Mouse (Mus musculus) bone marrow, adult 2 months (tissue): ENCODE measurements around the gene Farp1. TPM values are rescaled to one million over a fixed set of nuclear protein-coding genes. Genes with fewer than 3 reads are reported as not detected.

Source experiments
- H3K27ac ChIP-seq: fragments of 200-500 bp; 2 replicates; pipeline ENCODE4 v1.5.1; 2012; ENCODE audit warnings: low read depth, mild to moderate bottlenecking, control low read depth, inconsistent platforms, low read length; ENCODE audit not compliant: control insufficient read depth, poor library complexity, insufficient read depth
- H3K4me1 ChIP-seq: fragments of 200-500 bp; 2 replicates; pipeline ENCODE4 v1.6.1; 2011; ENCODE audit warnings: low read length; ENCODE audit not compliant: control insufficient read depth, insufficient read depth
- H3K4me3 ChIP-seq: fragments of 200-500 bp; replicated peaks from 2 replicates; pipeline ENCODE3; 2011; ENCODE audit warnings: mild to moderate bottlenecking, low read depth, low read length, control low read depth; ENCODE audit not compliant: control insufficient read depth
- CTCF ChIP-seq: fragments of 200-500 bp; IDR thresholded peaks from 2 replicates; pipeline ENCODE4 v1.5.1; 2011; ENCODE audit warnings: low read length, control low read depth; ENCODE audit not compliant: control insufficient read depth, insufficient read depth
- POLR2A ChIP-seq: fragments of 200-500 bp; IDR thresholded peaks from 2 replicates; pipeline ENCODE4 v1.6.1; 2011; ENCODE audit warnings: low read depth, mild to moderate bottlenecking, control low read depth, low read length, borderline replicate concordance; ENCODE audit not compliant: control insufficient read depth
- WGBS: fragments of 180-500 bp; shearing (Covaris S2); methylation state at CpG from one replicate; pipeline ENCODE4 v1.1.7; 2018; 5-methylcytosine and 5-hydroxymethylcytosine counted together
- polyA plus RNA-seq: library from polyadenylated mRNA; stranded (reverse); fragments of >200 nt; gene quantifications from 2 replicates; pipeline ENCODE4 v1.2.4, GENCODE M21; 2011; ENCODE audit warnings: low replicate concordance; ENCODE audit not compliant: missing spikeins, insufficient read depth, insufficient read length

The Farp1 gene
- polyA plus RNA-seq, 1 experiment = 4.2 TPM

DNA sequence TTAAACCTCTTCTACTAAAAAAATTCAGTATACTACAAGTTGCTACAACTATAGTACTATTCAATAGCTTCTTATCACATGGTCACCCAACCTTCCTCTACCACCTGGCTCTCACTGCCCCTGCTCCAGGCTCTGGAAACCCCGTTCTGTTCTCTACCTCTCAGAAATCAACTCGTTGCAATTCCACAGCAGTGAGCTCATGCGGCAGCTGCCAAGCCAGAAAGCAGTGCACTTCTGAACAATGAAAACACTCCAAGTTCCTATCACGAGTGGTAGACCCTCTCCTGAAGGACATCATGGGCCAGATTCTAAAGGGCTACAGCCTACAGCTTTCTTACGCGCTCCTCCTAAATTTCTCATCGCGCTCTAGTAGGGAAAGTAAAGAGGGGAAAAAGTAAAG, 9.6 kb upstream of the Farp1 start:
- WGBS = 78% methylated on average over 8 of the region's 8 CpGs
- no peak overlapping the region for H3K4me3 ChIP-seq
- H3K4me1 ChIP-seq = no peaks in the 10 kb centered on the region
- H3K27ac ChIP-seq = no peak overlapping the region
- TF ChIP-seq POLR2A (no peak), CTCF (no peak)

DNA sequence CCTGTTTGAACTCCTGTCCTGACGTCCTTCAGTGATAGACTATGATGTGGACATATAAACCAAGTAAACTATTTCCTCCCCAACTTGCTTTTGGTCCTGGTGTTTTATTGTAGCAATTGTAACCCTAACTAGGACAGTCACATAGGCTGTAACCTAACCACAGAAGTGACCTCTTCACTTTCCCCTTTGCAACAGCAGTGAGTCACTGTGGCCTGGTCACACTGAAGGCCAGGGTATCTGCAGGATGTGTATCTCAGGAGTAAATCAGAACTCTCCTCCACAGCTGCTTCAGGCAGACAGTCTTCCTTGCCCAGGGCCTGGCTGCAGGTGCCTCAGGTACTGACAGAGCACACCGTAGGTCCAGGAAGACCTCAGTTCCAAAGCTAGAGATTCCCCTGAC, 3.6 kb upstream of the Farp1 start:
- 82% methylated on average over 2 of the region's 2 CpGs for WGBS
- H3K4me1 ChIP-seq = no peaks in the 10 kb centered on the region; the same call in 1 of the 2 replicates
- H3K4me3 ChIP-seq = no peak overlapping the region
- H3K27ac ChIP-seq = no peak overlapping the region
- TF ChIP-seq CTCF = no peak
- TF ChIP-seq POLR2A = no peak

DNA sequence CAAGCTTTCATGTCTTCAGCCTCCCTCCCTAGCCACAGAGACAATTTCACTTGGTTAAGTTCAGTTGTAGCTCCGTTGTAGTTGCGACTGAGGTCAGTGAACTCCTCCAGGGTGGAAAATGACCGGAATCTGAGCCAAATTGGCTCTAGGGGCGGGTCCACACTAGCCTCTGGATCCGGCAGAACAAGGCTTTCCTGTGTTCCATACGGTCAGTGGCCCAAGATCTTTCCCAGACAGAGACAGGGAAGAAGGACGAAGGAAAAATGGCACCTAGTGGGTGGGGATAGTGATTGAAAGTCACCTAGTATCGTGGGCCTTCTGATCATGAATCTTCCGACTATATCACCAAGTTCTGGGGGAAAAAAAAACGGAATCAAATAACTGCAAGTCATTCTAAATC, 475 bp upstream of the Farp1 start:
- Histone ChIP-seq H3K27ac (no peak overlapping the region), H3K4me1 (no peaks in the 10 kb centered on the region; the same call in 1 of the 2 replicates), H3K4me3 (no peak overlapping the region)
- 36% methylated on average over 10 of the region's 10 CpGs for WGBS
- no peak for TF ChIP-seq POLR2A
- no peak for TF ChIP-seq CTCF

DNA sequence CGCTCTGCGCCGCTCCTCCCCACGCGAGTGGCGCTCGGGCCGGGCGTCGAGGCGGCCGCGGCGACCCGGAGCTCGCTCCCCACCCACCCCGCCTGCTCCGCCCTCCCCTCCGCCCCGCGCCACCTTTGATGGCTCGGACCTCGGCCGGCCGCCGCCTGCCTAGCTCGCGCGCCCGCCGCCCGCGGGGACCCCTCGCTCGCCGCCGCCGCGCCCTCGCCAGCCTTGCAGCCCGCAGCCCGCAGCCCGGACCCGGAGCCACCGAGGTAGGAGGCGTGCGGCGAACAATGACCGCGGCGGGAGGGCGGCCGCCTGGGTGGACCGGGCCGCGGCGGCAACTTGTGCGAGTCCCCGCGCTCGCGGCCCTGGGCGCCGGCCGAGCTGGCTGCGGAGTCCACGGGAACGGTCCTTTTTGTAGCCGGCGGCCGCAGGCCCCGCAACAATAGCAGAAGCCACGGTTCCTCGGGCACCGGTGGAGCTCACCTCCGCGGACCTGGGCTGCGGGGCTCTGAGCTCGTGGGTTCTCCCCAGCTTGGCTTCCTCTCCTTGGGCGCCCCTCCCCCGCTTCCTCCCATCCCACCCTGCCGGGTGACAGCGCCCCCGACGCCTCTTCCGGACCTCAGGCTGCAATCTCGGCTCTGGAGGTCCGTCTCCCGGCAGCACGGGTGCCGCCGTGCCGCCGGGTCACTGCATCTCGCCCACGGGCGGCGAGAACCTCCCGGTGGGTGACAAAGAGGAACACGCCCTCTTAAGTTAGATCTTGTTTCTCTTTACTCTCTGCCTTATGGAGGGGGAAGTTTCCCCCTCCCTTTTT, 868 bp downstream of the Farp1 start:
- H3K4me3 ChIP-seq = peak overlapping the region; percentile 39

DNA sequence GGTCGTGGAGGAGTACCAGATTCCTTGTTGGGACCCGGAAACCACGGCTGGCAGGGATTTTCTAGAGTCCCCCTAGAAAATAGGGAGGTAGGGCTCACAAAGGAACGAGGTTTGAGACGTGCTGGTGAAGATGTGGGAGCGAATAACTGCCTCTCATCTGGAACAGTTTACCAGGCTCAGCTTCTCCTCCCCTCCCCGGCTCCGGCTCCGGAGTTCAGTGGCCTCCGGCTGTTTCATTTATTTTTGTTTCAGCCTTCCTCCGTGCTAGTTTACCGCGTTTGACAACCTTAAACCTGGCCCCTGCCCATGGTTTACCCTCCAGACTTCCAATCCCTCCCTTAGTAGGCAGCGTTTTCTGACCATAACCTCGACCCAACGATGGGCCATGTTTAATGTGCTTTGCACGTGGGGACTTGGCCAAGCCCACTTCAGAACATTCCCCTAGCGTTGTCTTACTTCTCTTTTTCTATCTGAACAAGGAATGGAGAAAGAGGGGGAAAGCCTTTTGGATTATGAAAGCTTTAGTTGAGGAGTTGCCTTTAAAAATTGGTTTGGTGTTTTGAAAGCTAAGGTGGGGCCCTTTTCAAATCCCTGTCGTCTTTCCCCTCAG, 1.7 kb downstream of the Farp1 start:
- 3% methylated on average over 19 of the region's 19 CpGs for WGBS
- TF ChIP-seq CTCF = no peak
- no peak for TF ChIP-seq POLR2A

More for the DNA sequence above, 868 bp downstream of the Farp1 start:
- Histone ChIP-seq H3K4me1 (no peaks in the 10 kb centered on the region; the same call in 1 of the 2 replicates), H3K27ac (peak overlapping the region; percentile 39; the same call in 1 of the 2 replicates)
- WGBS = under 1% methylated on average over 100 of the region's 100 CpGs
- TF ChIP-seq CTCF (no peak), POLR2A (no peak)

DNA sequence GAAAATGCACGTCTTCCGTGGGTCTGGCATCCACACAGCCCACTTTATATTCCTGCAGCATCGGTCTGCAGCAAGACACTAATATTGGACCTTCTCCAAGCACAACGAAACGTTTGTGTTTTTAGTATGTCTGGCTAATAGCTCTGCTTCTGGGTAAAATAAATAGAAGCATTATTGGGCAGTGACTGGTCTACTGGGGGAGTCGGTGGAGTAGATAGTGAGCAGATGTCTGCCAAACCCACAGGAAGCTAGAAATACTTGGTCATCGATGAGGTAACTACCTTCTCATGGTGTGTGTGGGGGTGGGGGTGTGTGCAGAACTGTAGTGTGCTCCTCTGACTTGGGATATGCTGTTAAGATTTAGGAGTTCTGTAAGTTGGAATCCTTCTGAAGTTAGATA, 2.3 kb downstream of the Farp1 start:
- Histone ChIP-seq H3K27ac (no peak overlapping the region), H3K4me3 (no peak overlapping the region), H3K4me1 (no peaks in the 10 kb centered on the region; the same call in 1 of the 2 replicates)
- 37% methylated on average over 7 of the region's 7 CpGs for WGBS
- TF ChIP-seq CTCF (no peak), POLR2A (no peak)

More for the DNA sequence above, 1.7 kb downstream of the Farp1 start:
- Histone ChIP-seq H3K27ac (no peak overlapping the region), H3K4me1 (no peaks in the 10 kb centered on the region; the same call in 1 of the 2 replicates), H3K4me3 (no peak overlapping the region)

DNA sequence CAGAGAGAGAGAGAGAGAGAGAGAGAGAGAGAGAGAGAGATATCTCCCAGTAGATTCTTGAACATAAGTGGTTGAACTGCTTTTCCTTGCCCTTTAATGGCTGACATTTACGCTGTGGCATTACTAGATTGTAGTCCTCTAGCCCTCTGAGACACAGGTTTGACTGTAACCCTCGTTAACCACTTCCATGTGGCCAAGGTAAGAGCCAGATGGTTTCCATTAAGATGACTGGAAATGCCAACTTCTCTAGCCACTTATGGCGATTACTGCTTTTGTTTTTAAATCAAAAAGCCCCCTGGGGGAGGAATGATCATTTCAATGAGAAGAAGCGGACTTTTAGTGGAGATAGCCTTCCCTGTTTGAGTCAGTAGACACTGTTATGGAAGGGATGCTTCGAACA, 3.7 kb downstream of the Farp1 start:
- WGBS = 79% methylated on average over 5 of the region's 5 CpGs
- no peak overlapping the region for H3K27ac ChIP-seq
- TF ChIP-seq POLR2A (no peak), CTCF (no peak)
- no peak overlapping the region for H3K4me3 ChIP-seq
- no peaks in the 10 kb centered on the region; the same call in 1 of the 2 replicates for H3K4me1 ChIP-seq

DNA sequence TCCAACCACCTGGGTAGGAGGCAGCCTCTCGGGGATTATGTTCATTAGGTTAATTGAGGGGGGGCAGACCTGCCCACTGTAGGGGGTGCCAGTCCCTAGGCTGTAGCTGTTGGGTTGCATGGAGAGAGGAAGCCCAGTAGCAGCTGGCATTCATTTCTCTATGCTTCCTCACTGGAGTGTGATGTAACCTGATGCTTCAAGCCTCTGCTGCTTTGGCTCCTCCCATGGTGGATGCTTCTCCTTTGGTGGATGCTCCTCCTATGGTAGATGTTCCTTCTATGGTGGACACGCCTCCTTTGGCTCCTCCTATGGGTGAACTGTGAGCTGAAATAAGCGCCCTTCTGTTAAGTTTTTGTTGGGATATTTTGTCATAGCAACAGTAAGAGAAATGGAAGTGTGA, 9.1 kb downstream of the Farp1 start:
- no peak overlapping the region for H3K27ac ChIP-seq
- WGBS = 78% methylated on average over 3 of the region's 3 CpGs
- H3K4me1 ChIP-seq = no peaks in the 10 kb centered on the region
- no peak for TF ChIP-seq CTCF
- TF ChIP-seq POLR2A = no peak
- no peak overlapping the region for H3K4me3 ChIP-seq
